Mouse (Mus musculus) heart, embryonic 15.5 days (tissue): ENCODE data around the gene P2rx5. TPM values are rescaled to one million over a fixed set of nuclear protein-coding genes. Genes with fewer than 3 reads are reported as not detected.

ENCODE experiments used
- ATAC-seq: fragments of 200-750 bp; cut with Nextera tagmentation; replicated peaks from 2 replicates; pipeline ENCODE4 v1.8.0; 2017; ENCODE audit warnings: low read depth, moderate TSS enrichment; ENCODE audit not compliant: insufficient number of reproducible peaks, insufficient read depth, low FRiP score
- H3K27ac ChIP-seq: fragments of 300-500 bp; sonication (generic); 2 replicates; pipeline ENCODE4 v1.5.1; 2015; ENCODE audit warnings: mild to moderate bottlenecking, inconsistent platforms
- H3K27me3 ChIP-seq: fragments of 300-500 bp; sonication (generic); 2 replicates; pipeline ENCODE4 v1.6.1; 2015; ENCODE audit warnings: inconsistent platforms
- H3K36me3 ChIP-seq: fragments of 300-500 bp; sonication (generic); 2 replicates; pipeline ENCODE4 v1.6.1; 2015; ENCODE audit warnings: mild to moderate bottlenecking, inconsistent platforms
- H3K4me1 ChIP-seq: fragments of 300-500 bp; sonication (generic); replicated peaks from 2 replicates; pipeline ENCODE4 v1.6.1; 2015; ENCODE audit warnings: inconsistent platforms
- H3K4me2 ChIP-seq: fragments of 300-500 bp; sonication (generic); 2 replicates; pipeline ENCODE4 v1.6.1; 2015; ENCODE audit warnings: inconsistent platforms, mild to moderate bottlenecking, moderate library complexity
- H3K4me3 ChIP-seq: fragments of 300-500 bp; sonication (generic); 2 replicates; pipeline ENCODE4 v1.5.1; 2015; ENCODE audit warnings: mild to moderate bottlenecking, inconsistent platforms
- H3K9ac ChIP-seq: fragments of 300-500 bp; sonication (generic); 2 replicates; pipeline ENCODE4 v1.6.1; 2015; ENCODE audit warnings: mild to moderate bottlenecking, inconsistent platforms
- H3K9me3 ChIP-seq: fragments of 300-500 bp; sonication (generic); replicated peaks from 2 replicates; pipeline ENCODE4 v1.6.1; 2016; ENCODE audit warnings: inconsistent platforms
- WGBS: fragments of 180-500 bp; shearing (Covaris S2); methylation state at CpG from one replicate; pipeline ENCODE4 v1.1.7; 2015; ENCODE audit warnings: mixed read lengths; 5-methylcytosine and 5-hydroxymethylcytosine counted together
- polyA plus RNA-seq: library from polyadenylated mRNA; unstranded; fragments of >200 nt; fragmentation: Nextera tagmentation; extraction: Ambion mirVana; gene quantifications from 2 replicates; pipeline ENCODE4 v1.2.1, GENCODE M21; 2015

Gene P2rx5
- polyA plus RNA-seq, 1 experiment from 2014 or later = 2.0 TPM

DNA sequence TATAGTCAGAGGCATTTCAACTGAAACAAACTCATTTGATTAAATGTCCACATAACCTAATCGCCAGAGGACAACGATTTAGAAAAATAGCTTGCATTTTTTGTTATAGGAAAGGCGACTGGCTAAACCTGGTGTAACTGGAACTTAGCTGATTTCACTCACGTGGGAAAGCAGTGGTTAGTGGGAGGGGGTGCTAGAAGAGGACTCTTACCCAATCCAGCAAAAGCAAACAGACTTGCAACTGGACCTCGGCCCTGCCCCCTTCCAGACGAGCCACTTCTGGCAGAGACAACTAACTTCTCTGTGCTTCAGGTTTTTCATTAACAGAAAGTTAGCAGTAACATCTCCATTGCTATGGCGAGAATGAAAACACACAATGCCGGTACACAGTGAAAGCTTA lies 15.4 kb downstream of the P2rx5 start:
- H3K4me2 ChIP-seq = peak overlapping the region; percentile 74
- no peaks in the 10 kb centered on the region for H3K27me3 ChIP-seq
- peaks cover 16% of the 10 kb centered on the region for H3K36me3 ChIP-seq
- peaks cover 38% of the 10 kb centered on the region for H3K4me1 ChIP-seq
- peak overlapping the region; percentile 81 for H3K4me3 ChIP-seq
- 42% methylated on average over 8 of the region's 8 CpGs for WGBS
- ATAC-seq = no peak
- H3K27ac ChIP-seq = no peak overlapping the region
- peak overlapping the region; percentile 94 for H3K9ac ChIP-seq
- no peaks in the 10 kb centered on the region for H3K9me3 ChIP-seq

DNA sequence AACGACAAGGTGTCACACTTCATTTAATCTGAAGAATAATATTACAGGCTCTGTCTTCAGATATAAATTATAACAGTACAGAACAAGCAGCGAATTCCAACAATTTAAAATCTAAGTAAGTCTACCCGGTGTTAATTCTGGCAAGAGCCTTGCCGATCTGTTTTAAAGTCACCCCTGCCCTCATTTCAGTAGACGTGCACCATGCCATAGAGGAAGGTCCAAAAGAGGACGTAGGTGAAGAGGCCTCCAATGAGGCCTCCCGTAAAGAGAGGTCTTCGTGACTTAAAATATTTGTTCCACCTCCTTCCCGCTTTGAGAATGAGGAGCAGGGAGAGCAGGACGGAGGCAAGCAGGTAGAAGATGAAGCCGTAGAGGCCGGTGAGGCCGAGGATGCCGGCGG lies 16.0 kb downstream of the P2rx5 start:
- Histone ChIP-seq H3K9me3 (no peaks in the 10 kb centered on the region), H3K4me1 (peaks cover 38% of the 10 kb centered on the region), H3K4me3 (peak overlapping the region; percentile 81), H3K9ac (peak overlapping the region; percentile 94), H3K27ac (peak overlapping the region; percentile 78), H3K4me2 (peak overlapping the region; percentile 74), H3K27me3 (no peaks in the 10 kb centered on the region), H3K36me3 (peaks cover 18% of the 10 kb centered on the region)
- WGBS = under 1% methylated on average over 15 of the region's 15 CpGs
- ATAC-seq = no peak

DNA sequence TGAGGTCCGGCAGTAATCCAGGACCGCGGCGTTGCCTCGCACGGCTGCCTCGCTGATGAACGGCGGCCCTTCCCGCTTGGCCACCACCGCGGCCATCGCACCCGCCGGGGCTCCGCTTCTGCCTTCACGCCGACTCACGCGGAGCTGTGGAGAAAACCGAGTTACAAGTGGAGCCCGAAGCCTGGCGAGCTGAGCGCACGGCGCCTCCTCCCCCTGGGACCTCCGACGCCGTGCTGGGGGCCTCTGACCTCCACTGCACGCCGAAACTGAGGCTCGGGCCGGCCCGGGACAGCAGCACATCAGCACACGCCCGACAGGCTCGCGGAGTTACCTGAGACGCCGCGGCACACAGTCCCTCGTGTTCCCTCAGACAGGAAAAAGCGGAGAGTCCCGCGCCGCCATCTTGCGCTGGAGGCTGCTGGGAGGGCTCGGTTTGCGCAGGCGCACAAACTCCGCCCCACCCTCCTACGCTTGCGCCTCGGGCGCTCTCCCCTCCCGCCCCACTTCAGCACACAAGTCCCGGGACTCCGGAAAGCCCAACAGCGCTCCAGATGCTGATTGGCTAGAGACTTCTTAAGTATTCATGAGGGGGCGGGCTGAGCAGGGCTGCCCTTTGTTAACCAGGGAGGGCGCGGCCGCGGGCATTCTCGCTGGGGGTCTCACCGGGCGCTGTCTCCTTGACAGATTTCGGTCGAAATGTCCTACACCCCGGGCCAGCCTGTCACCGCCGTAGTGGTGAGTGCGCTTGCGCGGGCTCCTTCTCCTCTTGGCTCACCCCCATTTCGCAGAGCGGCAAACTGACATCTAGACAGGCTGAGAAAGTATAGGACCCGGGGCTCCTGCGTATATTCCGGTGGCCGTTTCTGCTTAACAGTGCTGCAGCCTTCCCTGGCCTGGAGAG lies 16.6 kb downstream of the P2rx5 start, which contains the start of the genes Emc6 and Tax1bp3:
Emc6 (minus strand) TSS at position 430 of the 901 bp plus-strand sequence.
Tax1bp3 (plus strand) TSS at position 476 of the 901 bp plus-strand sequence.
- WGBS = 0% methylated on average over 81 of the region's 81 CpGs
- peak; percentile 98 for ATAC-seq
- H3K9me3 ChIP-seq = no peaks in the 10 kb centered on the region
- H3K4me3 ChIP-seq = peak within 1 kb of the TSS; percentile 81
- peak within 1 kb of the TSS; percentile 77 for H3K4me2 ChIP-seq
- peaks cover 33% of the 10 kb centered on the region for H3K4me1 ChIP-seq
- peaks cover 18% of the 10 kb centered on the region for H3K36me3 ChIP-seq
- H3K27me3 ChIP-seq = no peaks in the 10 kb centered on the region
- H3K27ac ChIP-seq = peak within 1 kb of the TSS; percentile 98
- H3K9ac ChIP-seq = peak within 1 kb of the TSS; percentile 94

DNA sequence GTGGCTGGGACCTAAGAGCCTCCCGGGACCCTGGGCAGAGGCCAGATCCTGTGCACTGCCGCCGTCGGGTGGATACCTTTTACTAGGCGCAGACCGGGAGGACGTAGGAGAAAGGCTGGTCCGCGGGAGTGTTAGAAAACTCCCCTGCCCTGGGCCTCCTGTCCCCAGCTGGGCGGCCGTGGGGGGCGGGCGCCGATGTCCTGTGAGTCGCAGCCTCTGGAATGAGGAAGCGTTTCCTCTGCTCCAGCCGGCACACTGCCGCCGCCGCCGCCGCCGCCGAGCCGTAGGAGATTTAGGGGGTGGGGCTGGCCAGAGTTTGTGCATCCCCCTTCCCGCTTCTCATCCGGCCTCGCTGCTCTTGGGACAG lies 17.3 kb downstream of the P2rx5 start:
- peak overlapping the region; percentile 98 for H3K27ac ChIP-seq
- peak overlapping the region; percentile 77 for H3K4me2 ChIP-seq
- H3K4me1 ChIP-seq = peaks cover 27% of the 10 kb centered on the region
- peak overlapping the region; percentile 87 for H3K9ac ChIP-seq
- ATAC-seq = peak; percentile 88
- H3K4me3 ChIP-seq = peak overlapping the region; percentile 81
- H3K27me3 ChIP-seq = no peaks in the 10 kb centered on the region
- peaks cover 23% of the 10 kb centered on the region for H3K36me3 ChIP-seq
- H3K9me3 ChIP-seq = no peaks in the 10 kb centered on the region
- WGBS = under 1% methylated on average over 28 of the region's 28 CpGs

DNA sequence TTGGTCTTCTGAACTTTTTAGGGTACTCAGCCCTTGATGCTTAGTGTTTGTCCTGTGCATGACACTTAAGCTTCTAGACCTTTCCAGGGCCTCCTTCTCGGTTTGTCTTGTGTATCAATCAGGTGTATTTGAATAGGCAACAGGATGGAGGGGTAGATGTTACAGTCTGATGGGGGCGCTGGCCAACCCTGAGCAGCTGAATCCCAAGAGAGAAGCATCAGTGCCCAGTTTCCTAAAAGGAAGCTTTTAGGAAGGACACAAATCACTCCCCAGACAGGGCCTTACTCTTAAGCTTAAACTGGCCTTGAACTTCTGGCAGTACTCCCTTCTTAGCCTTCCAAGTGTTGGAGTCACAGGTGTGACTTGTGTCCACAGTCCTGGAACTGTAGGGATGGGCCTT lies 17.7 kb downstream of the P2rx5 start:
- no peaks in the 10 kb centered on the region for H3K27me3 ChIP-seq
- peak overlapping the region; percentile 98 for H3K27ac ChIP-seq
- WGBS = 8% methylated on average over 2 of the region's 2 CpGs
- H3K4me1 ChIP-seq = peaks cover 23% of the 10 kb centered on the region
- H3K9ac ChIP-seq = peak overlapping the region; percentile 87
- peaks cover 23% of the 10 kb centered on the region for H3K36me3 ChIP-seq
- peak overlapping the region; percentile 81 for H3K4me3 ChIP-seq
- peak overlapping the region; percentile 77 for H3K4me2 ChIP-seq
- H3K9me3 ChIP-seq = no peaks in the 10 kb centered on the region
- no peak for ATAC-seq

DNA sequence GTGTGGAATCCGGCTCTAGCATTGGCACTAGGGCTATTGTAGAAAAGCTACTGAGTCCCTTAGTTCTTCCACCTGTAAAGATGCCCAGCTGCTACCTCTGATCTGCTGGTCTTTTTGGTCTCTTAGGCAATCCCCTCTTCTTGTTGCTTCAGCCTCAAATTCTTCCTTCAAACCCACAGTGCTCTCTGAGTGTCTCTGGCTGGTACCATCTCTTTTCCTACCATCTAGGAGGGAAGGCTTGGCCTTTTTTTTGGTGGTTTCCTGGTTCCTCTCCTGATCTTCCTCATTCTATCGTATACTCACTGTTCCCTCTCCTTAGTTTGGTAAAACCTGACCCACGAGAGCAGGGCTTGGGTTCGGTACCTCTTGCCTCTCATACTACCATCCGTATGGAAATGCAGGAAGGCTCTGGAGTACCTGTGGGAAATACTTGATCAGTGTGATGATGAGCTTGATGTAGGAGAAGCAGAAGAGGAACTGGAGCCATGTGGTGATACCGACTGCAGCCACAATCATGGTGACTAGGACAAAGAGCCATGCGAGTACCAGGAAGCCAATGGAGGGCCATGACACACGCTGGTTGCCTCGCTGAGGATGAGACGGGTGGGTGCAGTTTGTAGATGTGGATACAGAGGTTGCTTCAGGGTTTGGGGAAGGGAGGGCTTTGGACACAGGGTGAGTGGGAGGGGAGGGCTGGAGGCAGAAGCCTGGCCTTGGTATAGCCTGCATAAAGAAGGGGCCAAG lies 25.8 kb downstream of the P2rx5 start:
- Histone ChIP-seq H3K27me3 (no peaks in the 10 kb centered on the region), H3K4me1 (no peaks in the 10 kb centered on the region), H3K36me3 (peaks cover 34% of the 10 kb centered on the region), H3K4me2 (no peak overlapping the region), H3K4me3 (no peak overlapping the region), H3K9ac (no peak overlapping the region), H3K9me3 (no peaks in the 10 kb centered on the region), H3K27ac (no peak overlapping the region)
- no peak for ATAC-seq
- 86% methylated on average over 10 of the region's 10 CpGs for WGBS

DNA sequence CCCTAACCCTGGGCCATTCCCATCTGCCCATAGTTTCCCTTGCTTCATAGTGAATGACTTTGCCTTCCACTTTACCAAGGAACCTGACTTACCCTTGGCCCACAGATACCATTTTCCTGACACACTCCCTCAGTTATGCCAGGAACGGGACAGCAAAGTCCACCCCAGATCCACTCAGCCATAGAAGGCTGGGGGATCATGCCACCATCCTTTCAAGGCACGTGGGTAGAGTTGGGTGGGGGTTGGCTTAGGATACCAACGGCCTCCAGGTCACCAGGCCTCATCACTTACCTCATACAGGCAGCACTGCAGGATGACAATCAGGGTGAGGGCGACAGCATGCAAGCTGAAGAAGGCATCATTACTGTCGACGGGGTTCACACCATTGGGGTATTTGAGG lies 27.0 kb downstream of the P2rx5 start:
- no peaks in the 10 kb centered on the region for H3K4me1 ChIP-seq
- no peak overlapping the region for H3K9ac ChIP-seq
- H3K27me3 ChIP-seq = no peaks in the 10 kb centered on the region
- H3K9me3 ChIP-seq = no peaks in the 10 kb centered on the region
- WGBS = 82% methylated on average over 6 of the region's 6 CpGs
- peaks cover 32% of the 10 kb centered on the region for H3K36me3 ChIP-seq
- ATAC-seq = no peak
- H3K4me3 ChIP-seq = no peak overlapping the region
- no peak overlapping the region for H3K4me2 ChIP-seq
- H3K27ac ChIP-seq = no peak overlapping the region

DNA sequence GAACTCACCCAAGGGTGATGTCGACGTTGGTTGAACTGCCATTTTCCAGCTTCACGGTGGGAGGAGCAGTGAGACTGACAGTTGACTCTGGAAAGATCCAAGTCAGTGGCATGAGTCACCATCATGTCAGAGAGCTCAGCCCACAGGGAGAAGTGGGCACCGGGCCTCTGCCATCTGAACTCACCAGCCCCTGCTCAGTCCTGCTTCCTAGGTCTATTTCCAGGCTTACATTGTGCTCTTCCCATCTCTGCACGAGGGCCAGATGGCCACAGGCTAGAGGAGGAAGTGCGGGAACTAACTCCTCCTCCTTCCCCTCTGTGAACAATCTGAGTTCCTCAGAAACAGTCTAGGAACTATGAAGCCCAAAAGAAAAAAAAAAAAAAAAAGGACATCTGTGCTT lies 32.8 kb downstream of the P2rx5 start:
- Histone ChIP-seq H3K36me3 (peaks cover 13% of the 10 kb centered on the region), H3K9me3 (no peaks in the 10 kb centered on the region)
- no peak for ATAC-seq

DNA sequence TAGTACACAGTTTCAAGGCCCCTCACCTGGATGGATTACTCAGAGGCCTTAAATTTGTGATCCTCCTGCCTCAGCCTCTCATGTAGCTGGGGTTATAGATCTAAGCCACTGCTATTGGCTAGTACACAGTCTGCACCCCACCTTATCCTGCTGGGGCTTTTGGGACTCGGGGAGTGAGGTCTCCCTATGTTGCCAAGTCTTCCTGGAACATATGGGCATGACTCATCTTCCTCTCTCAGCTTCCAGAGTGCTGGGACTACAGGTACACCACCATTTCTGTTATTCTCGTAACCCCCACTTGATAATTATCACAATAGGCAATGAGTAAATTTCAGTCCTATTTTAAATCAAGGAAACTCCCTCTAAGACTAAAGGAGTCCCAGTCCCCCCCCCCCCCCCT lies 34.2 kb downstream of the P2rx5 start:
- no peak overlapping the region for H3K4me3 ChIP-seq
- no peak overlapping the region for H3K9ac ChIP-seq
- no peaks in the 10 kb centered on the region for H3K27me3 ChIP-seq
- H3K36me3 ChIP-seq = peaks cover 11% of the 10 kb centered on the region
- H3K27ac ChIP-seq = no peak overlapping the region
- H3K4me2 ChIP-seq = no peak overlapping the region
- ATAC-seq = no peak
- H3K4me1 ChIP-seq = peaks cover 8% of the 10 kb centered on the region
- WGBS = 70% methylated on average over 2 of the region's 2 CpGs
- H3K9me3 ChIP-seq = no peaks in the 10 kb centered on the region

More for the DNA sequence above, 32.8 kb downstream of the P2rx5 start:
- H3K27ac ChIP-seq = no peak overlapping the region
- peaks cover 2% of the 10 kb centered on the region for H3K4me1 ChIP-seq
- no peaks in the 10 kb centered on the region for H3K27me3 ChIP-seq
- WGBS = 57% methylated on average over 6 of the region's 6 CpGs
- H3K9ac ChIP-seq = no peak overlapping the region
- no peak overlapping the region for H3K4me3 ChIP-seq
- H3K4me2 ChIP-seq = no peak overlapping the region

DNA sequence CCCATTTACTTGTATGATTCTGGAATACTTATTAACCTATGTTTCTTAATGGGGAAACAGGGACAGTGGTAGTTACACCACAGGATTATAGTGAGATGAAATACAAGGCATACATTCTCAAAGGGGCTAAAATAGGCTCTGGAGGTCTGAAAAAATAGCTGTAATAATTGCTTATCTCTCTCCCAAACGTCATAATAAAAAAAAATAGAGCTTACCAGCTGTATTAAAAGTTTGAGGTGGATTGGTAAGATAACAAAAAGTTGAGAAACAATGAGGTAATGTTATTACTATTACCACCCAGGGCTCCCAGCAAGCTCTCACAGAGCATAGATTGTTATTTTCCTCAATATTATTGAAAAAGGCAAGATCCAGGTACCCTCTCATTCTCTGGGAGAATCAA lies 38.0 kb downstream of the P2rx5 start:
- 9% methylated on average over 1 of the region's 1 CpGs for WGBS
- no peaks in the 10 kb centered on the region for H3K27me3 ChIP-seq

DNA sequence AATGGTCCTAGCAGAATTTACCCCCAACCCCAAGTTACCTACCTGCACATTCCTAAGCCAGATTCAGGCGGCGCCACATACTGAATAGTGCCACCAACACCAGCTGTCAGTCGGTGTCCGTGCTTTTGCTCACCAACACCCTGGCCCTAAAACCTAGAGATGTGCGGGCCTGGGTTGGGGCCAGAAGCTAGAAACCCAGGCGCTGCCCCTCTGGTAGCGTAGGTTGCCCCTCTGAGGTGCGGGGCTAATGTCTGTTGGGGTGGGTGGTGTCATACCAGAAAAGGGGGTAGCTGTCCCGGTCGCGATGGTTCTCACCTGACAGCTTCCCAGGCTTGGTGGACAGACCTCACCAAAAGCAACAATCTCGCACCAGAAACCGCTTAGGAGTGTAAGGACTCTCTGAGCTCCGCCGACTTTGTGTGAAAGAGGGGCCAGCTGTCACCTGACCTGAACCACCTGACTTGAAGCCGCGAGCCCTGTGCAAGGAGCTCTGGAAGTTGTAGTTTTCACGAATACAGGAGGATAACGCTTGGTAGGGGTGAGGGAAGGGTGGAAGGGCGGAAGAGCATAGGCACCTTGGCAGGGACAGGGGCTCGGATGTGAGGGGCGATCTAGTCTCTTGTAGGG lies 38.5 kb downstream of the P2rx5 start, which contains the start of gene Ctns:
Ctns (minus strand) TSS at position 440 of the 627 bp plus-strand sequence.
- peak; percentile 93 for ATAC-seq
- H3K27ac ChIP-seq = peak within 1 kb of the TSS; percentile 71

More for the DNA sequence above, 38.0 kb downstream of the P2rx5 start:
- no peak for ATAC-seq
- no peaks in the 10 kb centered on the region for H3K36me3 ChIP-seq
- peak overlapping the region; percentile 71 for H3K4me3 ChIP-seq
- H3K27ac ChIP-seq = no peak overlapping the region
- H3K4me2 ChIP-seq = peak overlapping the region; percentile 95
- peak overlapping the region; percentile 85 for H3K9ac ChIP-seq
- peaks cover 13% of the 10 kb centered on the region for H3K4me1 ChIP-seq
- H3K9me3 ChIP-seq = no peaks in the 10 kb centered on the region

More for the DNA sequence above, 38.5 kb downstream of the P2rx5 start, which contains the start of gene Ctns:
- H3K27me3 ChIP-seq = no peaks in the 10 kb centered on the region
- H3K4me3 ChIP-seq = peak within 1 kb of the TSS; percentile 71
- no peaks in the 10 kb centered on the region for H3K9me3 ChIP-seq
- peak within 1 kb of the TSS; percentile 85 for H3K9ac ChIP-seq
- under 1% methylated on average over 22 of the region's 22 CpGs for WGBS
- peaks cover 13% of the 10 kb centered on the region for H3K4me1 ChIP-seq
- H3K36me3 ChIP-seq = no peaks in the 10 kb centered on the region
- peak within 1 kb of the TSS; percentile 95 for H3K4me2 ChIP-seq
